Mouse (Mus musculus) spleen, adult 2 months (tissue): ENCODE measurements around the gene Ptprr. TPM values are rescaled to one million over a fixed set of nuclear protein-coding genes. Genes with fewer than 3 reads are reported as not detected.

Source experiments
- DNase-seq, 2 experiments: peaks; one replicate each; pipeline versions ENCODE4 v3.0.0 to v3.0.0-alpha.2; 2012 to 2021; ENCODE audit warnings: low spot score in 2 of 2, low read depth in 1 of 2
- H3K27ac ChIP-seq: fragments of 200-500 bp; 2 replicates; pipeline ENCODE4 v1.5.1; 2012; ENCODE audit warnings: low read length, inconsistent platforms; ENCODE audit not compliant: insufficient read depth
- H3K27me3 ChIP-seq: fragments of 200-500 bp; 2 replicates; pipeline ENCODE4 v1.6.1; 2012; ENCODE audit warnings: mild to moderate bottlenecking, moderate library complexity, low read length, inconsistent platforms; ENCODE audit not compliant: control insufficient read depth, insufficient read depth
- H3K36me3 ChIP-seq: fragments of 200-500 bp; 2 replicates; pipeline ENCODE4 v1.6.1; 2012; ENCODE audit warnings: mild to moderate bottlenecking, low read length, inconsistent platforms; ENCODE audit not compliant: control insufficient read depth, insufficient read depth
- H3K4me1 ChIP-seq: fragments of 200-500 bp; 2 replicates; pipeline ENCODE4 v1.6.1; 2011; ENCODE audit warnings: inconsistent platforms; ENCODE audit not compliant: control insufficient read depth, insufficient read depth, insufficient read length
- H3K4me3 ChIP-seq: fragments of 200-500 bp; 2 replicates; pipeline ENCODE4 v1.5.1; 2011; ENCODE audit warnings: mild to moderate bottlenecking, inconsistent platforms; ENCODE audit not compliant: insufficient read depth, insufficient read length; ENCODE audit errors: extremely low read depth
- CTCF ChIP-seq: fragments of 200-500 bp; IDR thresholded peaks from 2 replicates; pipeline ENCODE4 v1.5.1; 2011; ENCODE audit warnings: mild to moderate bottlenecking, inconsistent platforms; ENCODE audit not compliant: insufficient read depth, insufficient read length, insufficient replicate concordance; ENCODE audit errors: extremely low read depth
- POLR2A ChIP-seq: fragments of 200-500 bp; IDR thresholded peaks from 2 replicates; pipeline ENCODE4 v1.6.1; 2011; ENCODE audit warnings: low read depth, low read length, inconsistent platforms
- WGBS: fragments of 180-500 bp; shearing (Covaris S2); methylation state at CpG from one replicate; pipeline ENCODE4 v1.1.7; 2018; 5-methylcytosine and 5-hydroxymethylcytosine counted together
- polyA plus RNA-seq: library from polyadenylated mRNA; depleted of rRNA; stranded (reverse); fragments of >200 nt; gene quantifications from 2 replicates; pipeline ENCODE4 v1.2.3, GENCODE M21; 2012

Ptprr gene
- polyA plus RNA-seq, 1 experiment = 0.13 TPM

DNA sequence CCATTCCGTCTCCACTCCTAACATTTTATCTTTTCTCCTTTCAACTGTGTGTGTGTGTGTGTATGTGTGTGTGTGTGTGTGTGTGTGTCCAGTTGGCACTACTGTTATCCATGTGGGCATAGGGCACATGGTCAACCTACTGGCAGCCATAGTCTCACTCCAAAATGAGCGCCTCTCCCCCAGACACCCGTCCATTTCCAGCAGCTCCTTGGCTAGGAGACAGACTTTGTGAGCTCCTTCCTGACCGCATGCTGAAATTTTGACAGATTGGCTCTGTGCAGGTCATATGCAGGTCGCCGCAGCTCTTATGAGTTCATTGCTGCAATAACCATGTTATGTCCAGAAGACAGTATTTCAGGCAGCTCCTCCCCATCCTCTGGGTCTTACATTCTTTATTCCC is 62.8 kb downstream of the Ptprr start:
- H3K27me3 ChIP-seq = no peaks in the 10 kb centered on the region
- no peaks in the 10 kb centered on the region for H3K4me1 ChIP-seq
- no peaks in the 10 kb centered on the region for H3K36me3 ChIP-seq
- no peak overlapping the region for H3K4me3 ChIP-seq
- TF ChIP-seq POLR2A (no peak), CTCF (no peak)
- H3K27ac ChIP-seq = no peak overlapping the region
- WGBS = 85% methylated on average over 6 of the region's 6 CpGs
- DNase-seq = no peak

DNA sequence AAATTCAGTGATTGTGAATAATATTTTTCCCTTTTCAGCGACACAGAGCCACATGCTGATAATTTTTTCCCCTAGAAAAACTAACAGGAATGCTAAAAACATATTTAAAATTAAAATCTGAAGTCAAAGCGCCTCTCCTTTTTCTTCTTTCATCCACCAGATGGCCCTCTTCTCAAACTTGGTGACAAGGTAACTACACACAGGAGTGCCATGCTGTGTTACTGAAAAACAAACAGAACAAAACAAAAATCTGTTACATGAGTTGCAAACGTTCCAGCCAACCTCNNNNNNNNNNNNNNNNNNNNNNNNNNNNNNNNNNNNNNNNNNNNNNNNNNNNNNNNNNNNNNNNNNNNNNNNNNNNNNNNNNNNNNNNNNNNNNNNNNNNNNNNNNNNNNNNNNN is 66.0 kb downstream of the Ptprr start:
- TF ChIP-seq CTCF (no peak), POLR2A (no peak)
- no peaks in the 10 kb centered on the region for H3K27me3 ChIP-seq
- no peaks in the 10 kb centered on the region for H3K36me3 ChIP-seq
- no peak overlapping the region for H3K4me3 ChIP-seq
- H3K4me1 ChIP-seq = no peaks in the 10 kb centered on the region
- H3K27ac ChIP-seq = no peak overlapping the region
- no peak for DNase-seq
- 27% methylated on average over 3 of the region's 3 CpGs for WGBS

DNA sequence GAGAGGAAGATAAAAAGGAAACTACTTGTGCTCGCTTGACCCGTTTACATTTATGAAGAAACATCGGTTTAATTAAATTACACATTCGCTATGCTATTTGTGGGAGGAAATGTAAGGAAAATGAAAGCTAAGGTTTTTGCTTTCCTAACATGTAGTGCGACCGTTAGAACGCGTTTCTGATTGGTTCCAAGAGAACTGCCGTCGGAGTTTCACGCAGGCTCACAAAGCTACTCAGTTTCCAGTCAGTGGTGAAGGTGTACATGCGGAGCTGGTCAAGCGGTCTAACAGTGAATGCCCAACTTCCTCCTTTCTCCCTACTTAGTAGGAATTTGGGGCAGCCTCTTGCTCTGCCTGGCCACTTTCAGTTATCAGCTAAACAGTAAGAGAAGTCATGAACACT is 78.5 kb downstream of the Ptprr start:
- no peak overlapping the region for H3K4me3 ChIP-seq
- no peaks in the 10 kb centered on the region for H3K4me1 ChIP-seq
- TF ChIP-seq POLR2A (no peak), CTCF (no peak)
- no peaks in the 10 kb centered on the region for H3K27me3 ChIP-seq
- 90% methylated on average over 13 of the region's 13 CpGs for WGBS
- H3K27ac ChIP-seq = no peak overlapping the region
- no peaks in the 10 kb centered on the region for H3K36me3 ChIP-seq
- no peak for DNase-seq

DNA sequence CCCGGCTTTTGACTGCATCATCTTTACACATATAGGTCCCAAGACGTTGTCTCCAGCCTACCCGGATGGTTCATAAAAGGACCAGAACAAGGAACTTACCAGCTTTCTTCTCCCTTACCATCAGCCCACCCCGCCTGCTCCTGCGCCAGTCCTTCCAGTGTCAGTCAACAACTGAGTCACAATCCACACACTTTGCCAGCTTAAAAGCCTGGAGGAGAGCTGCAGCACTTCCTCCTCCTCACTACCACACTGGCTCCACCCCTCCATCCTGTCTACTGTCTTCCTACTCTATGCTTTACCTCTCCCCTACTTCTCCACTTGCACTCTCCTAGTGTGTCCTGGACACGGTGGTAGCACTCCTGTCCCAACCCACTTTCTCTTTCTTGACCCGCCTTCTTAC is 80.5 kb downstream of the Ptprr start:
- no peaks in the 10 kb centered on the region for H3K4me1 ChIP-seq
- H3K4me3 ChIP-seq = no peak overlapping the region
- 73% methylated on average over 7 of the region's 7 CpGs for WGBS
- no peak overlapping the region for H3K27ac ChIP-seq
- no peak for DNase-seq
- H3K27me3 ChIP-seq = no peaks in the 10 kb centered on the region
- H3K36me3 ChIP-seq = no peaks in the 10 kb centered on the region
- TF ChIP-seq POLR2A (no peak), CTCF (no peak)

DNA sequence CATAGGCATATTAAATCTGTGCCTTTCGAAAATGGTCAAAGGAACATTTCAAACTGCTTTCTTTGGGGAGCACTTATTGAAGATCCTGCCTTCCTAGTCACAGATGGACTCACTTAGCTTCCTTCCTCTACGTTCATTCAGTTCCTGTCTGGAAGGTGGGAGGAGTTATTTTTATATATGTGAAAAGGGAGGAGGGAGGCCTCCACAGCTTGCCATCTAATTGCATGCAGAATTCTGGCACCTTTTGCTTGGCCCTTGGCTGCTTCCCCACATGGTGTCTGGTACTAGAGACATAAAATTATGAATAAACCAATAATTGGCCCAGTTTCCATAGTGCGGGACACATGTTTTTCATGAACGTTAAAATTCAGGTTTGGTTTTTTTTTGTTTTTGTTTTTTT is 90.2 kb downstream of the Ptprr start:
- Histone ChIP-seq H3K4me1 (no peaks in the 10 kb centered on the region), H3K27me3 (no peaks in the 10 kb centered on the region), H3K27ac (no peak overlapping the region), H3K4me3 (no peak overlapping the region), H3K36me3 (no peaks in the 10 kb centered on the region)
- WGBS = 65% methylated on average over 4 of the region's 4 CpGs
- no peak for TF ChIP-seq POLR2A
- DNase-seq = no peak

DNA sequence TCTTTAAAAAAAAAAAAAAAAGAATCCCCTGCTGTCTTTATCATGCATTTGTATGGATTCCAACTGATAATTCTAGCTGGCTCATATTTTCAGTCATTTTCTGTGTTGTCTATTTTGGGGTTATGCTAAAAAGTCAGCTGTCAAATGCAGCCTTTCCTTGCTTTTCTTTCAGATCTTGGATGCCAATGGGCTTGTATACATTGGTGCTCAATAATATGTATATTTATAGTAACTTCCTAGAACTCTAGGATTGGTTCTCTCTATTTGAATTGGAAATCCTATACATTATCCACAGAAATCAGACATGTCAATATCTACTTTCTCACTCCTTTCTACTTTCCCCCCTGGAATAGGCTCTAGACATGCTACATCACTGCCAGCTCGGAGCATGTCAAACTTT is 90.7 kb downstream of the Ptprr start:
- no peaks in the 10 kb centered on the region for H3K36me3 ChIP-seq
- no peak for DNase-seq
- H3K4me3 ChIP-seq = no peak overlapping the region
- 71% methylated on average over 1 of the region's 1 CpGs for WGBS
- no peak for TF ChIP-seq POLR2A
- no peak for TF ChIP-seq CTCF
- H3K4me1 ChIP-seq = no peaks in the 10 kb centered on the region; the same call in 1 of the 2 replicates
- H3K27me3 ChIP-seq = no peaks in the 10 kb centered on the region
- no peak overlapping the region for H3K27ac ChIP-seq

DNA sequence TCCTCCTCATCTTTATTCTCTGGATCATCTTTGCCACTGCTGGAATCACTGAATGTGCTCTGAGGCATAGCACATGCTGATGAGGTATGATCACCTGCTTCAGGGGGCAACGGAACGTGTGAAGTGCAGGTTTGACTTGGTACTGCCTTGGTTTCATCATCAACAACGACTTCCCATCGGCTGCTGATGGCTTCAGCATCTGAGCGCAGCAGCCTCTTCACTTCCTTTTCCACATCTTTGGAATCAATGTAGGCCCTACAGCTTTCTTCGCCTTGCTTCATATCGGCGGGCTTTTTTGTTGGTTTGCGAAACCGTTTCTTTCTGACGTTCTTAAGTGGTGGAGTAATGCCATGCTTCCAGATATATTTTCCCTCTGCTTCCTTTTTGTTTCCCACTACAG is 94.9 kb downstream of the Ptprr start:
- no peak for DNase-seq
- no peak overlapping the region for H3K4me3 ChIP-seq
- no peaks in the 10 kb centered on the region; the same call in 1 of the 2 replicates for H3K4me1 ChIP-seq
- TF ChIP-seq POLR2A = no peak
- no peak for TF ChIP-seq CTCF
- H3K27ac ChIP-seq = no peak overlapping the region
- 94% methylated on average over 11 of the region's 11 CpGs for WGBS
- no peaks in the 10 kb centered on the region for H3K27me3 ChIP-seq
- no peaks in the 10 kb centered on the region for H3K36me3 ChIP-seq
